Mouse (Mus musculus) lung, embryonic 14.5 days (tissue): Measurements from ENCODE around the gene Rbbp4. TPM values are rescaled to one million over a fixed set of nuclear protein-coding genes. Genes with fewer than 3 reads are reported as not detected.
A peak's percentile ranks its signal among the peaks of the same experiment; 100 is the strongest.

Experiments used
- ATAC-seq: fragments of 200-750 bp; cut with Nextera tagmentation; 2 replicates; pipeline ENCODE4 v1.8.0; 2017; ENCODE audit warnings: mild to moderate bottlenecking, moderate TSS enrichment, moderate library complexity; ENCODE audit not compliant: insufficient read depth
- DNase-seq: peaks from one replicate; pipeline ENCODE4 v3.0.0-alpha.2; 2015
- H3K27ac ChIP-seq: fragments of 300-500 bp; sonication (generic); 2 replicates; pipeline ENCODE4 v1.5.1; 2014; ENCODE audit warnings: low read depth, mild to moderate bottlenecking, moderate library complexity
- H3K27me3 ChIP-seq: fragments of 300-500 bp; sonication (generic); 2 replicates; pipeline ENCODE4 v1.6.1; 2014; ENCODE audit warnings: low read length, control low read depth; ENCODE audit not compliant: insufficient read depth
- H3K36me3 ChIP-seq: fragments of 300-500 bp; sonication (generic); 2 replicates; pipeline ENCODE4 v1.6.1; 2014; ENCODE audit warnings: control low read depth; ENCODE audit not compliant: insufficient read depth
- H3K4me1 ChIP-seq: fragments of 300-500 bp; sonication (generic); 2 replicates; pipeline ENCODE4 v1.6.1; 2014; ENCODE audit warnings: antibody characterized with exemption, control low read depth; ENCODE audit not compliant: insufficient read depth
- H3K4me2 ChIP-seq: fragments of 300-500 bp; sonication (generic); 2 replicates; pipeline ENCODE4 v1.6.1; 2014; ENCODE audit warnings: mild to moderate bottlenecking
- H3K4me3 ChIP-seq: fragments of 300-500 bp; sonication (generic); 2 replicates; pipeline ENCODE4 v1.5.1; 2014; ENCODE audit warnings: low read depth, low read length
- H3K9ac ChIP-seq: fragments of 300-500 bp; sonication (generic); 2 replicates; pipeline ENCODE4 v1.6.1; 2014
- H3K9me3 ChIP-seq: fragments of 300-500 bp; sonication (generic); 2 replicates; pipeline ENCODE4 v1.6.1; 2016; ENCODE audit warnings: low read depth, low read length, control low read depth
- CTCF ChIP-seq: IDR thresholded peaks from 2 replicates; pipeline ENCODE4 v1.5.1; 2016; ENCODE audit warnings: antibody characterized with exemption, low read depth
- WGBS: fragments of 180-500 bp; shearing (Covaris S2); extraction: QIAGEN DNeasy Blood & Tissue Kit; methylation state at CpG from one replicate; pipeline ENCODE4 v1.1.7; 2014; 5-methylcytosine and 5-hydroxymethylcytosine counted together
- polyA plus RNA-seq: library from polyadenylated mRNA; unstranded; fragments of >200 nt; fragmentation: Nextera tagmentation; extraction: Ambion mirVana; gene quantifications from 2 replicates; pipeline ENCODE4 v1.2.1, GENCODE M21; 2014

Gene Rbbp4
- polyA plus RNA-seq, 1 experiment from 2014 or later, result 387 TPM

- ATAC-seq (peak; percentile 22; the same call in 1 of the 2 replicates), DNase-seq (no peak)
- WGBS, result 47% methylated on average over 5 of the region's 5 CpGs
- Histone ChIP-seq H3K27me3 (peaks cover 20% of the 10 kb centered on the region), H3K27ac (no peak overlapping the region), H3K9me3 (no peaks in the 10 kb centered on the region), H3K4me2 (peak overlapping the region; percentile 97; the same call in 1 of the 2 replicates), H3K4me3 (no peak overlapping the region), H3K9ac (no peak overlapping the region), H3K36me3 (no peaks in the 10 kb centered on the region), H3K4me1 (peaks cover 10% of the 10 kb centered on the region; the same call in 1 of the 2 replicates)
- TF ChIP-seq CTCF, result no peak
These were observed 49.0 kb downstream of the Rbbp4 start for GRCm38 (mm10) chr4:129286001-129286682.

GRCm38 (mm10) chr4:129284685-129285084 is 50.5 kb downstream of the Rbbp4 start:
- no peak overlapping the region for H3K9ac ChIP-seq
- peaks cover 10% of the 10 kb centered on the region; the same call in 1 of the 2 replicates for H3K4me1 ChIP-seq
- H3K36me3 ChIP-seq, result no peaks in the 10 kb centered on the region
- TF ChIP-seq CTCF, result no peak
- H3K9me3 ChIP-seq, result no peaks in the 10 kb centered on the region
- peaks cover 20% of the 10 kb centered on the region for H3K27me3 ChIP-seq
- H3K4me3 ChIP-seq, result no peak overlapping the region
- no peak for ATAC-seq
- H3K4me2 ChIP-seq, result no peak overlapping the region
- DNase-seq, result no peak
- WGBS, result 78% methylated on average over 2 of the region's 2 CpGs
- no peak overlapping the region for H3K27ac ChIP-seq

GRCm38 (mm10) chr4:129283226-129283625 is 51.9 kb downstream of the Rbbp4 start:
- no peak overlapping the region for H3K27ac ChIP-seq
- ATAC-seq (no peak), DNase-seq (no peak)
- H3K4me2 ChIP-seq, result no peak overlapping the region
- peaks cover 17% of the 10 kb centered on the region for H3K27me3 ChIP-seq
- TF ChIP-seq CTCF, result no peak
- no peaks in the 10 kb centered on the region for H3K9me3 ChIP-seq
- no peaks in the 10 kb centered on the region for H3K36me3 ChIP-seq
- H3K4me3 ChIP-seq, result no peak overlapping the region
- H3K9ac ChIP-seq, result no peak overlapping the region
- 85% methylated on average over 5 of the region's 5 CpGs for WGBS
- H3K4me1 ChIP-seq, result peaks cover 10% of the 10 kb centered on the region; the same call in 1 of the 2 replicates

- Histone ChIP-seq H3K4me1 (peaks cover 10% of the 10 kb centered on the region; the same call in 1 of the 2 replicates), H3K36me3 (no peaks in the 10 kb centered on the region), H3K4me3 (no peak overlapping the region), H3K4me2 (no peak overlapping the region), H3K27me3 (peaks cover 15% of the 10 kb centered on the region; the same call in 1 of the 2 replicates), H3K9ac (no peak overlapping the region), H3K9me3 (no peaks in the 10 kb centered on the region), H3K27ac (no peak overlapping the region)
- 75% methylated on average over 5 of the region's 5 CpGs for WGBS
- DNase-seq (no peak), ATAC-seq (no peak)
- no peak for TF ChIP-seq CTCF
These were observed 52.4 kb downstream of the Rbbp4 start for GRCm38 (mm10) chr4:129282786-129283185.

- Histone ChIP-seq H3K4me1 (no peaks in the 10 kb centered on the region), H3K4me2 (no peak overlapping the region), H3K9ac (no peak overlapping the region), H3K27ac (no peak overlapping the region), H3K27me3 (no peaks in the 10 kb centered on the region), H3K36me3 (no peaks in the 10 kb centered on the region), H3K9me3 (no peaks in the 10 kb centered on the region), H3K4me3 (no peak overlapping the region)
- 1% methylated on average over 18 of the region's 18 CpGs for WGBS
- peak; percentile 100 for TF ChIP-seq CTCF
- DNase-seq (peak; percentile 95), ATAC-seq (peak; percentile 60)
These were observed 58.7 kb downstream of the Rbbp4 start for GRCm38 (mm10) chr4:129276453-129276865.

GRCm38 (mm10) chr4:129272756-129273046 is 62.5 kb downstream of the Rbbp4 start:
- peak; percentile 60 for TF ChIP-seq CTCF
- Histone ChIP-seq H3K27me3 (no peaks in the 10 kb centered on the region), H3K36me3 (no peaks in the 10 kb centered on the region), H3K4me1 (no peaks in the 10 kb centered on the region), H3K9ac (no peak overlapping the region), H3K4me2 (peak overlapping the region; percentile 44), H3K27ac (peak overlapping the region; percentile 30; the same call in 1 of the 2 replicates), H3K9me3 (no peaks in the 10 kb centered on the region), H3K4me3 (no peak overlapping the region)
- ATAC-seq (peak; percentile 57), DNase-seq (peak; percentile 87)
- WGBS, result 37% methylated on average over 5 of the region's 5 CpGs

GRCm38 (mm10) chr4:129271991-129272755 is 63.0 kb downstream of the Rbbp4 start:
- ATAC-seq (peak; percentile 76), DNase-seq (peak; percentile 67)
- no peak for TF ChIP-seq CTCF
- peak overlapping the region; percentile 42; the same call in 1 of the 2 replicates for H3K27ac ChIP-seq
- H3K4me2 ChIP-seq, result peak overlapping the region; percentile 44
- H3K9ac ChIP-seq, result no peak overlapping the region
- no peaks in the 10 kb centered on the region for H3K4me1 ChIP-seq
- WGBS, result 22% methylated on average over 15 of the region's 15 CpGs
- no peak overlapping the region for H3K4me3 ChIP-seq
- H3K27me3 ChIP-seq, result no peaks in the 10 kb centered on the region
- H3K9me3 ChIP-seq, result no peaks in the 10 kb centered on the region
- H3K36me3 ChIP-seq, result no peaks in the 10 kb centered on the region
